Mouse (Mus musculus): ENCODE results near the gene Tmpo.
"Not testable (repeated sequence)": the region's sequence is repeated elsewhere in the genome, so short reads cannot be mapped to it uniquely, and the experiment has no call there.

Tmpo gene

GRCm38 (mm10) chr10:91185721-91186120, 4.6 kb upstream of the Tmpo start:
- no peak for DNase-seq (ENCODE audit: low read depth, low spot score)

GRCm38 (mm10) chr10:91184893-91185292, 3.8 kb upstream of the Tmpo start:
- not testable (repeated sequence) for DNase-seq (ENCODE audit: low read depth, low spot score)

- no peak for DNase-seq (ENCODE audit: low read depth, low spot score)
Observed at GRCm38 (mm10) chr10:91183316-91183715, 2.2 kb upstream of the Tmpo start.

- DNase-seq (ENCODE audit: low read depth, low spot score), result no peak
Observed at GRCm38 (mm10) chr10:91182291-91182990, 1.3 kb upstream of the Tmpo start.

GRCm38 (mm10) chr10:91181461-91182288, 560 bp upstream of the Tmpo start:
- DNase-seq (ENCODE audit: low read depth, low spot score), result peak; percentile 93

- no peak for DNase-seq (ENCODE audit: low read depth, low spot score)
Observed at GRCm38 (mm10) chr10:91180301-91180700, 814 bp downstream of the Tmpo start.

GRCm38 (mm10) chr10:91179834-91180233, 1.3 kb downstream of the Tmpo start:
- DNase-seq (ENCODE audit: low read depth, low spot score), result no peak

- DNase-seq (ENCODE audit: low read depth, low spot score), result no peak
Observed at GRCm38 (mm10) chr10:91177201-91177600, 3.9 kb downstream of the Tmpo start.

GRCm38 (mm10) chr10:91172329-91173100, 8.6 kb downstream of the Tmpo start:
- DNase-seq (ENCODE audit: low read depth, low spot score), result no peak

GRCm38 (mm10) chr10:91171455-91172328, 9.4 kb downstream of the Tmpo start:
- DNase-seq (ENCODE audit: low read depth, low spot score), result peak; percentile 81

- DNase-seq (ENCODE audit: low read depth, low spot score), result no peak
Observed at GRCm38 (mm10) chr10:91171041-91171440, 10.1 kb downstream of the Tmpo start.

- no peak for DNase-seq (ENCODE audit: low read depth, low spot score)
Observed at GRCm38 (mm10) chr10:91170143-91170941, 10.8 kb downstream of the Tmpo start.

GRCm38 (mm10) chr10:91169414-91170065, 11.6 kb downstream of the Tmpo start:
- no peak for DNase-seq (ENCODE audit: low read depth, low spot score)

- no peak for DNase-seq (ENCODE audit: low read depth, low spot score)
Observed at GRCm38 (mm10) chr10:91167352-91167751, 13.8 kb downstream of the Tmpo start.

GRCm38 (mm10) chr10:91166890-91167289, 14.2 kb downstream of the Tmpo start:
- DNase-seq (ENCODE audit: low read depth, low spot score), result no peak

- no peak for DNase-seq (ENCODE audit: low read depth, low spot score)
Observed at GRCm38 (mm10) chr10:91165850-91166249, 15.3 kb downstream of the Tmpo start.

GRCm38 (mm10) chr10:91164491-91164890, 16.6 kb downstream of the Tmpo start:
- no peak for DNase-seq (ENCODE audit: low read depth, low spot score)

GRCm38 (mm10) chr10:91162511-91163163, 18.5 kb downstream of the Tmpo start:
- DNase-seq (ENCODE audit: low read depth, low spot score), result no peak

GRCm38 (mm10) chr10:91162077-91162476, 19.0 kb downstream of the Tmpo start:
- DNase-seq (ENCODE audit: low read depth, low spot score), result no peak

Data from brain, embryonic 18.5 days (tissue).